ENCODE assay signal across 19 mouse cellular contexts in the genomic region with DNA sequence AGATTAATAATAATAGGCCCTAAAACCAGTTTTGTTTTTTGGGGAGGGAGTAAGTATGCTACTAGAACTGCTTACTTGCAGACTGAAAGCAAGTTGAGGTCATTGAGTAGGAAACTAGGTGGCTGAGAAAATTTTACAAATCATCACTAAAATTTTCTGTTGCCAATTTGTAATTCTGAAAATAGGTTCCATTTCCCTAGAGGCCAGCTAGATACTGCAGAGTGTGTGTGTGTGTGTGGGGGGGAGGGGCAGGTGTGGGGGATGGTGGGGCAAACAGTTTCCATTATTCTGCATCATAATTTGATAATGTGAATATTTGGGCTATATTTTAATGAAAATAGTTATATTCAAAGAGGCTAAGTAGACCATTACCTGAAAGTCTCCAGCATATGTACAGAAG.
DNase-seq lines count a peak whose midpoint lies in the region; ATAC-seq and TF ChIP-seq lines count a peak whose summit lies in the region.
"Had no signal": no experiment of that assay in that cellular context is flagged by ENCODE, and none has a peak within 500 bp of the region (broad histone marks: within the 10 kb centered on the region; RNA-seq: fewer than 3 reads in every experiment).

No protein-coding gene starts in this region.

- no peak overlapping the region for H3K27ac ChIP-seq in hindbrain, embryonic 11.5 days (ENCODE audit: low read depth, low read length)
- no peak overlapping the region for H3K27ac ChIP-seq in hindbrain, embryonic 16.5 days (ENCODE audit: low read depth, low read length)
- 0 out of 2 replicates have a peak overlapping the region, but pooled peaks have one; percentile 42 for H3K27ac ChIP-seq in midbrain, embryonic 12.5 days (replicated peaks)
- no peak overlapping the region for H3K27ac ChIP-seq in midbrain, postnatal 0 days (ENCODE audit: low read depth, low read length)
- no peak overlapping the region for H3K27ac ChIP-seq in midbrain, embryonic 13.5 days
- H3K27ac ChIP-seq: embryonic facial prominence, embryonic 12.5 days; heart, embryonic 13.5 days had no signal

- H3K4me2 ChIP-seq in hindbrain, embryonic 11.5 days (replicated peaks; ENCODE audit: low read depth, low read length), result no peak overlapping the region
- no peak overlapping the region for H3K4me2 ChIP-seq in hindbrain, embryonic 16.5 days (ENCODE audit: low read length)
- H3K4me2 ChIP-seq in midbrain, embryonic 12.5 days (replicated peaks), result no peak overlapping the region
- no peak overlapping the region for H3K4me2 ChIP-seq in midbrain, postnatal 0 days (ENCODE audit: low read depth, low read length, poor library complexity, severe bottlenecking)
- no peak overlapping the region for H3K4me2 ChIP-seq in midbrain, embryonic 13.5 days (replicated peaks)
- H3K4me2 ChIP-seq: embryonic facial prominence, embryonic 12.5 days; heart, embryonic 13.5 days; hindbrain, embryonic 15.5 days had no signal

- H3K4me3 ChIP-seq in hindbrain, embryonic 11.5 days (ENCODE audit: low read depth, low read length), result no peak overlapping the region
- H3K4me3 ChIP-seq in hindbrain, embryonic 16.5 days (ENCODE audit: low read length), result no peak overlapping the region
- H3K4me3 ChIP-seq in midbrain, embryonic 12.5 days, result no peak overlapping the region
- H3K4me3 ChIP-seq in midbrain, postnatal 0 days (ENCODE audit: low read depth, low read length), result no peak overlapping the region
- H3K4me3 ChIP-seq in midbrain, embryonic 13.5 days (replicated peaks), result no peak overlapping the region
- H3K4me3 ChIP-seq: embryonic facial prominence, embryonic 12.5 days; forebrain, embryonic 15.5 days; heart, embryonic 13.5 days; hindbrain, embryonic 15.5 days had no signal

- DNase-seq in hindbrain, embryonic 11.5 days (ENCODE audit: low spot score), result no peak
- no peak for DNase-seq in midbrain, postnatal 0 days (ENCODE audit: low spot score)
- DNase-seq in thymus, postnatal 10 days (ENCODE audit: low spot score in 2 of 2), result no peak
- DNase-seq: adrenal gland, adult 8-10 months; adrenal gland, postnatal 36 days; cerebellum, adult 11 months; cerebellum, adult 8-10 months; cerebellum, postnatal 14 days; gastrocnemius, postnatal 36 days; heart, adult 11 months; heart, postnatal 36 days had no signal

- H3K36me3 ChIP-seq in hindbrain, embryonic 11.5 days (ENCODE audit: control insufficient read depth, insufficient read depth, low read length), result no peaks in the 10 kb centered on the region
- no peaks in the 10 kb centered on the region for H3K36me3 ChIP-seq in hindbrain, embryonic 16.5 days (ENCODE audit: control insufficient read depth, insufficient read depth, low read length)
- no peaks in the 10 kb centered on the region for H3K36me3 ChIP-seq in midbrain, embryonic 12.5 days
- no peaks in the 10 kb centered on the region for H3K36me3 ChIP-seq in midbrain, postnatal 0 days (ENCODE audit: insufficient read depth, low read length)
- H3K36me3 ChIP-seq in midbrain, embryonic 13.5 days, result no peaks in the 10 kb centered on the region
- H3K36me3 ChIP-seq: embryonic facial prominence, embryonic 12.5 days; forebrain, embryonic 15.5 days; G1E; heart, embryonic 13.5 days; hindbrain, embryonic 15.5 days had no signal

- H3K9ac ChIP-seq in hindbrain, embryonic 11.5 days (ENCODE audit: low read depth, low read length), result no peak overlapping the region
- H3K9ac ChIP-seq in hindbrain, embryonic 16.5 days (ENCODE audit: low read depth, low read length), result no peak overlapping the region
- no peak overlapping the region for H3K9ac ChIP-seq in midbrain, embryonic 12.5 days (replicated peaks)
- no peak overlapping the region for H3K9ac ChIP-seq in midbrain, postnatal 0 days (replicated peaks; ENCODE audit: low read length, poor library complexity, severe bottlenecking)
- no peak overlapping the region for H3K9ac ChIP-seq in midbrain, embryonic 13.5 days (replicated peaks)
- H3K9ac ChIP-seq: embryonic facial prominence, embryonic 12.5 days; forebrain, embryonic 15.5 days; heart, embryonic 13.5 days; hindbrain, embryonic 15.5 days had no signal

- 0 out of 2 replicates have a peak, but pooled peaks have one; percentile 39 for ATAC-seq in hindbrain, embryonic 11.5 days (ENCODE audit: low FRiP score)
- ATAC-seq in hindbrain, embryonic 16.5 days, result no peak
- no peak for ATAC-seq in midbrain, embryonic 12.5 days (ENCODE audit: low FRiP score, low read depth)
- no peak for ATAC-seq in midbrain, postnatal 0 days (ENCODE audit: low FRiP score)
- ATAC-seq in midbrain, embryonic 13.5 days, result peak; percentile 35; the same call in 1 of the 2 replicates

- no peaks in the 10 kb centered on the region for H3K4me1 ChIP-seq in hindbrain, embryonic 11.5 days (replicated peaks; ENCODE audit: control insufficient read depth, insufficient read depth, low read length)
- no peaks in the 10 kb centered on the region; the same call in 1 of the 2 replicates for H3K4me1 ChIP-seq in hindbrain, embryonic 16.5 days (ENCODE audit: control insufficient read depth, insufficient read depth, low read depth, low read length)
- H3K4me1 ChIP-seq in midbrain, embryonic 12.5 days, result peaks cover 10% of the 10 kb centered on the region
- no peaks in the 10 kb centered on the region for H3K4me1 ChIP-seq in midbrain, postnatal 0 days (ENCODE audit: insufficient read depth, low read length)
- H3K4me1 ChIP-seq in midbrain, embryonic 13.5 days (replicated peaks), result peaks cover 13% of the 10 kb centered on the region
- H3K4me1 ChIP-seq: embryonic facial prominence, embryonic 12.5 days; heart, embryonic 13.5 days had no signal

- no peak for TF ChIP-seq CTCF in midbrain, postnatal 0 days (IDR thresholded peaks at IDR 0.05)

- H3K9me3 ChIP-seq in hindbrain, embryonic 11.5 days (ENCODE audit: control insufficient read depth, low read length), result no peaks in the 10 kb centered on the region
- peaks cover 5% of the 10 kb centered on the region; the same call in 1 of the 2 replicates for H3K9me3 ChIP-seq in hindbrain, embryonic 16.5 days (ENCODE audit: control insufficient read depth, low read length)
- no peaks in the 10 kb centered on the region for H3K9me3 ChIP-seq in midbrain, embryonic 12.5 days
- H3K9me3 ChIP-seq in midbrain, postnatal 0 days (ENCODE audit: low read length), result peaks cover 5% of the 10 kb centered on the region; the same call in 1 of the 2 replicates
- no peaks in the 10 kb centered on the region; the same call in 1 of the 2 replicates for H3K9me3 ChIP-seq in midbrain, embryonic 13.5 days
- H3K9me3 ChIP-seq: embryonic facial prominence, embryonic 12.5 days; forebrain, embryonic 15.5 days; G1E; heart, embryonic 13.5 days had no signal

- H3K27me3 ChIP-seq in hindbrain, embryonic 11.5 days (ENCODE audit: control insufficient read depth, insufficient read depth, low read length), result no peaks in the 10 kb centered on the region
- H3K27me3 ChIP-seq in hindbrain, embryonic 16.5 days (replicated peaks; ENCODE audit: control insufficient read depth, insufficient read depth, low read length), result no peaks in the 10 kb centered on the region
- no peaks in the 10 kb centered on the region for H3K27me3 ChIP-seq in midbrain, embryonic 12.5 days
- no peaks in the 10 kb centered on the region for H3K27me3 ChIP-seq in midbrain, postnatal 0 days (ENCODE audit: insufficient read depth, low read length)
- H3K27me3 ChIP-seq in midbrain, embryonic 13.5 days, result no peaks in the 10 kb centered on the region
- H3K27me3 ChIP-seq: embryonic facial prominence, embryonic 12.5 days; forebrain, embryonic 15.5 days; heart, embryonic 13.5 days; hindbrain, embryonic 15.5 days had no signal

Comparison
In these comparisons a context has a peak if more than half of its experiments do, and no peak if none do; other contexts are left out.
1. ATAC-seq: peak in hindbrain, embryonic 11.5 days (single experiment) and midbrain, embryonic 13.5 days (single experiment); none in hindbrain, embryonic 16.5 days (single experiment), midbrain, embryonic 12.5 days (single experiment) and midbrain, postnatal 0 days (single experiment).